Mouse (Mus musculus) embryonic fibroblast, embryonic 13.5 days (primary cell): ENCODE results near the gene Tcf20. TPM values are rescaled to one million over a fixed set of nuclear protein-coding genes. Genes with fewer than 3 reads are reported as not detected.

ENCODE experiments used
- H3K27ac ChIP-seq: 2 replicates; pipeline ENCODE4 v1.5.1; 2012; ENCODE audit warnings: low read length, control low read depth, inconsistent platforms; ENCODE audit not compliant: insufficient read depth
- H3K4me1 ChIP-seq: 2 replicates; pipeline ENCODE4 v1.6.1; 2011; ENCODE audit warnings: low read length; ENCODE audit not compliant: control insufficient read depth, insufficient read depth
- H3K4me3 ChIP-seq: 2 replicates; pipeline ENCODE4 v1.5.1; 2011; ENCODE audit warnings: mild to moderate bottlenecking, control low read depth, low read length; ENCODE audit not compliant: insufficient read depth
- CTCF ChIP-seq: IDR thresholded peaks from 2 replicates; pipeline ENCODE4 v1.5.1; 2011; ENCODE audit warnings: mild to moderate bottlenecking, control low read depth, low read length, moderate library complexity, borderline replicate concordance; ENCODE audit not compliant: insufficient read depth
- POLR2A ChIP-seq: IDR thresholded peaks from 2 replicates; pipeline ENCODE4 v1.6.1; 2011; ENCODE audit warnings: low read depth, mild to moderate bottlenecking, control low read depth, low read length, moderate library complexity
- polyA plus RNA-seq: library from polyadenylated mRNA; stranded (reverse); fragments of >200 nt; gene quantifications from 2 replicates; pipeline ENCODE4 v1.2.4, GENCODE M21; 2011; ENCODE audit warnings: low read depth; ENCODE audit not compliant: missing spikeins, insufficient read length

Gene Tcf20
- polyA plus RNA-seq, 1 experiment, result 56.9 TPM

GRCm38 (mm10) chr15:82947431-82947830 lies 40.2 kb downstream of the Tcf20 start:
- H3K27ac ChIP-seq, result no peak overlapping the region
- no peaks in the 10 kb centered on the region for H3K4me1 ChIP-seq
- TF ChIP-seq POLR2A (no peak), CTCF (no peak)
- no peak overlapping the region for H3K4me3 ChIP-seq

DNA sequence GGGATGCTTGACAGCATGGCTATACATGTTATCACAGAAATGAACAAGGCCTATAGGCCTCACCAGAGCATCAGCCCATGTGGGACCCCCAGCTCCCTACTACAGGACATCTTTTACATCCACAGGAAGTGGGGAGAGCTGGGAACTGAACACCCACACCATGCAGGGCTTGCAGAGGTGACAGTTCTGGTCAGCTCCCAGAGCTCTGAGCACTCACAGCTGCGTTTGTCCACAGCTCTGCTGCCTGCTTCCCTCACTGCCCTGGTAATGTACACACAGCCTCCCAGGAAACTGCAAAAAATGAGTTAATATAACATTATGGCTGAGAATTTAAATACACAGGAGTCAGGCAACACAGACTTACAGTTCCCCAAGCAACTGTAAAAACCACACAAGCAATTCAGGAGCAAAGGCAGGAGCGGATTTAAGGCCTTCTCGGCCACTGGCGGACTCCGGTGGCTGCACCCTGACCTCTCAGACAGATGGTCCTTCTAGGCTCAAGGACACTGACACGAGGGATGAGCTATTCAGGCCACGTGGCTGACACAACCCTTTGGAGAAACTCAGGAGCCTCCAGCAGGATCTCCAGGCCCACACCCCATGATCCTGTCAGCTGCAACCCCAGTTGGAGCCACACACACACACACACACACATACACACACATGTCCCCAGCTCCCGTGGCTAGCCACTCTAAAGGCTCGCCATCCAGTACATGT lies 43.0 kb downstream of the Tcf20 start:
- Histone ChIP-seq H3K4me1 (peaks cover 16% of the 10 kb centered on the region), H3K4me3 (no peak overlapping the region), H3K27ac (no peak overlapping the region)
- TF ChIP-seq POLR2A (no peak), CTCF (no peak)

DNA sequence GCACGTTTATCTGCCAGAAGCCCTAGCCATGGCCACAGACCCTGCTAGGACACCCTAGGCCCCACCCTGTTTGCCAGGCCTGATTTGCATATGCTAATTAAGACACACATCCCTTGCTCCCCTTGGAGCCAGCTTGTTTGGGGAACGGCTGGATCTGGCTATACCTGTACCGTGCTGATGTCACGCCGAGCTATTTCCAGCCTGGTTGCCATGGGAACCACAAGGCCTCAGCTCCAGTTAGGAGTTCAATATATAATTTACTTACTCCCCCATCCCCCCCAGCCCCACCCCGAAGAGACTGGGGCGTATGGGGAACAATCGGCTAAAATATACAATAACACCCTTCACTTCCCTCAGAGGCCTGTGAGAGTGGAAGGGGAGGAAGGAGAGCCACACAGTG lies 45.9 kb downstream of the Tcf20 start:
- H3K4me3 ChIP-seq, result no peak overlapping the region
- H3K4me1 ChIP-seq, result peaks cover 28% of the 10 kb centered on the region
- H3K27ac ChIP-seq, result no peak overlapping the region
- TF ChIP-seq CTCF (no peak), POLR2A (no peak)

GRCm38 (mm10) chr15:82940494-82941214 lies 47.0 kb downstream of the Tcf20 start:
- Histone ChIP-seq H3K4me3 (no peak overlapping the region), H3K4me1 (peaks cover 28% of the 10 kb centered on the region), H3K27ac (peak overlapping the region; percentile 84)
- TF ChIP-seq POLR2A (no peak), CTCF (no peak)

- no peak for TF ChIP-seq POLR2A
- no peak for TF ChIP-seq CTCF
- no peak overlapping the region for H3K4me3 ChIP-seq
- peaks cover 28% of the 10 kb centered on the region for H3K4me1 ChIP-seq
These were observed 49.5 kb downstream of the Tcf20 start for GRCm38 (mm10) chr15:82938155-82938569.

DNA sequence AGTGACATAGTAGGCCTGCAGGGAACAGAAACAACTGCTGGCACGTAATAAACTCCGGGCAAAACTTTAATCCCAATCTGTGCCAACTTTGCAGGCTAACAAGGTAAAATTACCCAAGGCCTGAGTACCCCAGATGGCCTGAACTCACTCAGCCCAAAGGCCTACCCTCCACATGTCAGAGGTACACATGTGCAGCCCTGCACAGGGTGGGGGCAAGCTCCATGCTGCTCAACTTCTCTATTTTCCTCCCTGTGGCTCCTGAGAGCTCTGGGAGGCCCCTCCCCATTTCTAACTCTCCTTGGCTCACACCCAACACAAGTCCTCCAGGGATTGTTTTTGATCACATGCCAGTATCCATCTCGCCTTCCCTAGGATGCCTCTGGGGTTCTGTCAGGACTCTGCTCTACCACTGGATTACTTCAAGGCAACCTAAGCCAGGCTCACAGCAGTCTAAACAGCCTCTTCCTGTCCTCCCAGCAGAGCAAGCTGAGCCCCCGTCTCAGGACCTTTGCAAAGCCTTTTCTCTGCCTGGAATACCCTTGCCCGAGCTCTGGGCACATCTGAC lies 50.2 kb downstream of the Tcf20 start:
- TF ChIP-seq CTCF, result no peak
- no peak for TF ChIP-seq POLR2A
- Histone ChIP-seq H3K4me3 (no peak overlapping the region), H3K27ac (no peak overlapping the region)

More at GRCm38 (mm10) chr15:82938155-82938569, 49.5 kb downstream of the Tcf20 start:
- H3K27ac ChIP-seq, result no peak overlapping the region

GRCm38 (mm10) chr15:82934971-82935370 lies 52.7 kb downstream of the Tcf20 start:
- no peak for TF ChIP-seq POLR2A
- Histone ChIP-seq H3K4me1 (peaks cover 15% of the 10 kb centered on the region), H3K27ac (no peak overlapping the region), H3K4me3 (no peak overlapping the region)

More for the DNA sequence above, 50.2 kb downstream of the Tcf20 start:
- H3K4me1 ChIP-seq, result peaks cover 28% of the 10 kb centered on the region

DNA sequence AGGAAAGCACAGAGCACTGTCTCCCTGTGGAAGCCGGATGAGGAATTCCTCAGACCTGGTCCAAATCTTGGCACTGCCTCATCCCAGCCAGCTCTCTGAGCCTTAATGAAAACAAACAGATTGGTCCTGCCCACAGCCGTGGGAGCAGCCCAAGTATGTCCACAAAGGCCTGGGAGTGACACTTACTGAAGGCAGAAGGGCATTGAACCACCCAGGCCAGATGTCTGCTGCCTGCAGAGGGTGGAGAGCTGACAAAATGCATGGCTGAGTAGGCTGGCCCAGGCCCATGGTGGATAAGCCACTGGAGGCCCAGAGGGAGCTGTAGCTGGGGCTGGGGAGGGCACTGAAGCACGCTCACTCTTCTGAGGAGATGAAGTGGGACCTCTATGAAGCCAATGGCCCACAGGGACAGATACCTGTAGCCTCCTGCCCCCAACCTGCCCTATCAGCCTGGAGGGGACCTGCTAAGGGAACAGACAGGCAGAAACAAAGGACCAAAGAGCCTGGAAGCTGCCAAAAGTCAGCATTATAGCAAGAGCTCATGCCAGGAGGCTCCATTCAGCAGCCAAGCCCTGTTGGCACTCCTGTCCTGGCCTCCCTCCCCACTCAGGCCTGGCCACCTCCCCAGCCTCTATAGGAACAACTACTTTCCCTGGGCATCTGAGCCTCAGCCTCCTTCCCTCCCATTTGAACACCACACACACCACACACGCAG lies 54.6 kb downstream of the Tcf20 start:
- Histone ChIP-seq H3K4me1 (peaks cover 7% of the 10 kb centered on the region), H3K4me3 (no peak overlapping the region), H3K27ac (no peak overlapping the region)
- no peak for TF ChIP-seq POLR2A
- no peak for TF ChIP-seq CTCF

- no peak for TF ChIP-seq CTCF
- no peak for TF ChIP-seq POLR2A
- no peak overlapping the region for H3K27ac ChIP-seq
- H3K4me1 ChIP-seq, result no peaks in the 10 kb centered on the region
- H3K4me3 ChIP-seq, result no peak overlapping the region
These were observed 56.2 kb downstream of the Tcf20 start for GRCm38 (mm10) chr15:82931436-82931835.
